Mouse (Mus musculus) hindbrain, embryonic 15.5 days (tissue): ENCODE data around the gene Prrc2a. TPM values are rescaled to one million over a fixed set of nuclear protein-coding genes. Genes with fewer than 3 reads are reported as not detected.

Experiments
- ATAC-seq: fragments of 200-750 bp; cut with Nextera tagmentation; 2 replicates; pipeline ENCODE4 v1.8.0; 2017; ENCODE audit warnings: low read depth, moderate number of reproducible peaks, moderate TSS enrichment; ENCODE audit not compliant: low FRiP score
- H3K27ac ChIP-seq: fragments of 300-500 bp; sonication (generic); replicated peaks from 2 replicates; pipeline ENCODE4 v1.5.1; 2015; ENCODE audit warnings: mild to moderate bottlenecking, inconsistent platforms
- H3K27me3 ChIP-seq: fragments of 300-500 bp; sonication (generic); 2 replicates; pipeline ENCODE4 v1.6.1; 2015; ENCODE audit warnings: control low read depth, inconsistent platforms
- H3K36me3 ChIP-seq: fragments of 300-500 bp; sonication (generic); 2 replicates; pipeline ENCODE4 v1.6.1; 2015; ENCODE audit warnings: control low read depth, inconsistent platforms
- H3K4me1 ChIP-seq: fragments of 300-500 bp; sonication (generic); replicated peaks from 2 replicates; pipeline ENCODE4 v1.6.1; 2015; ENCODE audit warnings: control low read depth, inconsistent platforms
- H3K4me2 ChIP-seq: fragments of 300-500 bp; sonication (generic); 2 replicates; pipeline ENCODE4 v1.6.1; 2015; ENCODE audit warnings: moderate library complexity, mild to moderate bottlenecking, inconsistent platforms
- H3K4me3 ChIP-seq: fragments of 300-500 bp; sonication (generic); 2 replicates; pipeline ENCODE4 v1.5.1; 2015; ENCODE audit warnings: mild to moderate bottlenecking, inconsistent platforms
- H3K9ac ChIP-seq: fragments of 300-500 bp; sonication (generic); 2 replicates; pipeline ENCODE4 v1.6.1; 2015; ENCODE audit warnings: inconsistent platforms
- H3K9me3 ChIP-seq: fragments of 300-500 bp; sonication (generic); 2 replicates; pipeline ENCODE4 v1.6.1; 2016; ENCODE audit warnings: control low read depth, inconsistent platforms
- WGBS: fragments of 180-500 bp; shearing (Covaris S2); methylation state at CpG from one replicate; pipeline ENCODE4 v1.1.7; 2015; 5-methylcytosine and 5-hydroxymethylcytosine counted together
- polyA plus RNA-seq: library from polyadenylated mRNA; unstranded; fragments of >200 nt; fragmentation: Nextera tagmentation; extraction: Ambion mirVana; gene quantifications from 2 replicates; pipeline ENCODE4 v1.2.1, GENCODE M21; 2015

The Prrc2a gene
- polyA plus RNA-seq, 1 experiment from 2014 or later: 175 TPM

- Histone ChIP-seq H3K9me3 (no peaks in the 10 kb centered on the region), H3K36me3 (no peaks in the 10 kb centered on the region), H3K27me3 (no peaks in the 10 kb centered on the region), H3K4me2 (no peak overlapping the region), H3K4me3 (no peak overlapping the region), H3K9ac (no peak overlapping the region), H3K27ac (no peak overlapping the region), H3K4me1 (peaks cover 7% of the 10 kb centered on the region)
- 86% methylated on average over 4 of the region's 4 CpGs for WGBS
- ATAC-seq: no peak
Observed at GRCm38 (mm10) chr17:35187345-35187744, 22.6 kb upstream of the Prrc2a start.

- peak overlapping the region; percentile 68 for H3K27ac ChIP-seq
- peak; percentile 61; the same call in 1 of the 2 replicates for ATAC-seq
Observed at GRCm38 (mm10) chr17:35186681-35187080, 22.0 kb upstream of the Prrc2a start.

GRCm38 (mm10) chr17:35185639-35186611 is 21.2 kb upstream of the Prrc2a start:
- Histone ChIP-seq H3K4me2 (peak overlapping the region; percentile 58), H3K27me3 (no peaks in the 10 kb centered on the region), H3K36me3 (no peaks in the 10 kb centered on the region), H3K9ac (0 out of 2 replicates have a peak overlapping the region, but pooled peaks have one; percentile 10), H3K4me1 (peaks cover 7% of the 10 kb centered on the region), H3K27ac (peak overlapping the region; percentile 68; the same call in 1 of the 2 replicates), H3K9me3 (no peaks in the 10 kb centered on the region), H3K4me3 (peak overlapping the region; percentile 37)
- WGBS: 4% methylated on average over 18 of the region's 18 CpGs
- peak; percentile 34; the same call in 1 of the 2 replicates for ATAC-seq

More at GRCm38 (mm10) chr17:35186681-35187080, 22.0 kb upstream of the Prrc2a start:
- peaks cover 7% of the 10 kb centered on the region for H3K4me1 ChIP-seq
- no peaks in the 10 kb centered on the region for H3K36me3 ChIP-seq
- H3K9me3 ChIP-seq: no peaks in the 10 kb centered on the region
- peak overlapping the region; percentile 58 for H3K4me2 ChIP-seq
- no peaks in the 10 kb centered on the region for H3K27me3 ChIP-seq
- no peak overlapping the region for H3K9ac ChIP-seq
- 0% methylated on average over 4 of the region's 4 CpGs for WGBS
- peak overlapping the region; percentile 37 for H3K4me3 ChIP-seq

- no peaks in the 10 kb centered on the region for H3K27me3 ChIP-seq
- 90% methylated on average over 5 of the region's 5 CpGs for WGBS
- H3K4me1 ChIP-seq: no peaks in the 10 kb centered on the region
- H3K36me3 ChIP-seq: no peaks in the 10 kb centered on the region
- no peak overlapping the region for H3K4me2 ChIP-seq
- no peak overlapping the region for H3K27ac ChIP-seq
- H3K4me3 ChIP-seq: no peak overlapping the region
- no peak for ATAC-seq
- H3K9ac ChIP-seq: no peak overlapping the region
- no peaks in the 10 kb centered on the region for H3K9me3 ChIP-seq
Observed at GRCm38 (mm10) chr17:35180093-35180492, 15.4 kb upstream of the Prrc2a start.

GRCm38 (mm10) chr17:35178528-35178927 is 13.8 kb upstream of the Prrc2a start:
- Histone ChIP-seq H3K4me1 (no peaks in the 10 kb centered on the region), H3K27ac (no peak overlapping the region), H3K27me3 (no peaks in the 10 kb centered on the region), H3K4me2 (no peak overlapping the region), H3K4me3 (no peak overlapping the region), H3K36me3 (no peaks in the 10 kb centered on the region), H3K9me3 (no peaks in the 10 kb centered on the region), H3K9ac (no peak overlapping the region)
- WGBS: 20% methylated on average over 5 of the region's 5 CpGs
- no peak for ATAC-seq

- no peak within 1 kb of the TSS for H3K4me2 ChIP-seq
- no peaks in the 10 kb centered on the region for H3K27me3 ChIP-seq
- H3K9ac ChIP-seq: no peak within 1 kb of the TSS
- H3K4me1 ChIP-seq: no peaks in the 10 kb centered on the region
- H3K9me3 ChIP-seq: no peaks in the 10 kb centered on the region
- 34% methylated on average over 2 of the region's 2 CpGs for WGBS
- ATAC-seq: no peak
- H3K4me3 ChIP-seq: no peak within 1 kb of the TSS
- no peak within 1 kb of the TSS for H3K27ac ChIP-seq
- H3K36me3 ChIP-seq: no peaks in the 10 kb centered on the region
Observed at GRCm38 (mm10) chr17:35175968-35176367, 11.3 kb upstream of the Prrc2a start, which contains the start of gene Aif1. Gene Aif1, minus strand, starts transcription at chr17:35176068.

GRCm38 (mm10) chr17:35175382-35175781 is 10.7 kb upstream of the Prrc2a start:
- H3K9ac ChIP-seq: no peak overlapping the region
- no peak for ATAC-seq
- no peaks in the 10 kb centered on the region for H3K27me3 ChIP-seq
- H3K27ac ChIP-seq: no peak overlapping the region
- H3K4me1 ChIP-seq: no peaks in the 10 kb centered on the region
- no peak overlapping the region for H3K4me2 ChIP-seq
- no peaks in the 10 kb centered on the region for H3K36me3 ChIP-seq
- 77% methylated on average over 6 of the region's 6 CpGs for WGBS
- H3K9me3 ChIP-seq: no peaks in the 10 kb centered on the region
- H3K4me3 ChIP-seq: no peak overlapping the region

- no peaks in the 10 kb centered on the region for H3K36me3 ChIP-seq
- H3K4me3 ChIP-seq: no peak overlapping the region
- no peaks in the 10 kb centered on the region for H3K9me3 ChIP-seq
- no peak overlapping the region for H3K4me2 ChIP-seq
- 77% methylated on average over 8 of the region's 8 CpGs for WGBS
- no peak overlapping the region for H3K27ac ChIP-seq
- no peaks in the 10 kb centered on the region for H3K4me1 ChIP-seq
- ATAC-seq: no peak
- no peak overlapping the region for H3K9ac ChIP-seq
- no peaks in the 10 kb centered on the region for H3K27me3 ChIP-seq
Observed at GRCm38 (mm10) chr17:35174201-35174977, 9.7 kb upstream of the Prrc2a start.

- H3K9ac ChIP-seq: no peak overlapping the region
- WGBS: 72% methylated on average over 3 of the region's 3 CpGs
- no peaks in the 10 kb centered on the region for H3K4me1 ChIP-seq
- no peak overlapping the region for H3K4me3 ChIP-seq
- 0 out of 2 replicates have a peak overlapping the region, but pooled peaks have one; percentile 11 for H3K27ac ChIP-seq
- no peaks in the 10 kb centered on the region for H3K36me3 ChIP-seq
- H3K4me2 ChIP-seq: no peak overlapping the region
- H3K27me3 ChIP-seq: no peaks in the 10 kb centered on the region
- ATAC-seq: no peak
- no peaks in the 10 kb centered on the region for H3K9me3 ChIP-seq
Observed at GRCm38 (mm10) chr17:35173329-35173728, 8.6 kb upstream of the Prrc2a start.

GRCm38 (mm10) chr17:35172445-35173234 is 7.9 kb upstream of the Prrc2a start:
- WGBS: 79% methylated on average over 11 of the region's 11 CpGs
- Histone ChIP-seq H3K4me1 (no peaks in the 10 kb centered on the region), H3K9ac (no peak overlapping the region), H3K4me3 (no peak overlapping the region), H3K4me2 (no peak overlapping the region), H3K27ac (0 out of 2 replicates have a peak overlapping the region, but pooled peaks have one; percentile 11), H3K9me3 (no peaks in the 10 kb centered on the region), H3K27me3 (no peaks in the 10 kb centered on the region), H3K36me3 (no peaks in the 10 kb centered on the region)
- ATAC-seq: no peak

GRCm38 (mm10) chr17:35168541-35169207 is 4.0 kb upstream of the Prrc2a start:
- H3K4me2 ChIP-seq: no peak overlapping the region
- H3K4me3 ChIP-seq: no peak overlapping the region
- H3K27ac ChIP-seq: no peak overlapping the region
- H3K9me3 ChIP-seq: no peaks in the 10 kb centered on the region
- 26% methylated on average over 4 of the region's 4 CpGs for WGBS
- no peak overlapping the region for H3K9ac ChIP-seq
- ATAC-seq: no peak
- no peaks in the 10 kb centered on the region for H3K27me3 ChIP-seq
- H3K36me3 ChIP-seq: no peaks in the 10 kb centered on the region
- peaks cover 15% of the 10 kb centered on the region for H3K4me1 ChIP-seq
